Mouse (Mus musculus) CH12.LX (cell line): ENCODE measurements around the gene Pax5. TPM values are rescaled to one million over a fixed set of nuclear protein-coding genes. Genes with fewer than 3 reads are reported as not detected.

Experiments used
- DNase-seq: peaks from one replicate; pipeline ENCODE4 v3.0.0-alpha.2; 2013; ENCODE audit errors: extremely low read depth
- H3K27ac ChIP-seq: 2 replicates; pipeline ENCODE4 v1.5.1; 2012; ENCODE audit warnings: low read depth, mild to moderate bottlenecking, control low read depth, moderate library complexity; ENCODE audit not compliant: insufficient read depth
- H3K27me3 ChIP-seq: replicated peaks from 2 replicates; pipeline ENCODE3; 2012; ENCODE audit warnings: inconsistent platforms
- H3K36me3 ChIP-seq, 2 experiments: replicated peaks in 1 of 2; 2 replicates each; pipeline versions ENCODE3 to v1.6.1; 2012; ENCODE audit warnings: inconsistent platforms in 1 of 2, low read length in 1 of 2, mild to moderate bottlenecking in 1 of 2, mixed read lengths in 1 of 2, moderate library complexity in 1 of 2; ENCODE audit not compliant: control insufficient read depth in 1 of 2, insufficient read depth in 1 of 2
- H3K4me1 ChIP-seq, 2 experiments: 2 replicates each; pipeline ENCODE4 v1.6.1; 2012; ENCODE audit warnings: inconsistent platforms in 1 of 2, moderate library complexity in 1 of 2; ENCODE audit not compliant: insufficient read depth in 2 of 2, control insufficient read depth in 1 of 2
- H3K4me2 ChIP-seq: 2 replicates; pipeline ENCODE4 v1.6.1; 2012; ENCODE audit warnings: low read depth, mild to moderate bottlenecking, control low read depth; ENCODE audit not compliant: poor library complexity, insufficient read depth, severe bottlenecking
- H3K4me3 ChIP-seq, 3 experiments: fragments of 150-350 bp in 1 of 3; sonication (generic) in 1 of 3; replicated peaks in 1 of 3; 2 replicates each; pipeline versions ENCODE3 to v1.5.1; 2011 to 2012; ENCODE audit warnings: low read depth in 2 of 3, low read length in 2 of 3, mild to moderate bottlenecking in 2 of 3, moderate library complexity in 2 of 3, control low read depth in 1 of 3, improper control_type of control experiment in 1 of 3, inconsistent platforms in 1 of 3, mixed read lengths in 1 of 3; ENCODE audit not compliant: poor library complexity in 1 of 3
- H3K79me2 ChIP-seq: replicated peaks from 2 replicates; pipeline ENCODE4 v1.6.1; 2012; ENCODE audit warnings: mild to moderate bottlenecking, moderate library complexity; ENCODE audit not compliant: control insufficient read depth, poor library complexity, insufficient read depth, severe bottlenecking; ENCODE audit errors: extremely low read depth
- H3K9ac ChIP-seq: 2 replicates; pipeline ENCODE4 v1.6.1; 2012; ENCODE audit warnings: low read depth, mild to moderate bottlenecking, control low read depth, moderate library complexity; ENCODE audit not compliant: insufficient read depth
- H3K9me3 ChIP-seq: replicated peaks from 2 replicates; pipeline ENCODE3; 2012; ENCODE audit warnings: low read length, inconsistent platforms, mixed read lengths
- CTCF ChIP-seq, 2 experiments: IDR thresholded peaks in 1 of 2; conservative IDR thresholded peaks in 1 of 2; 2 replicates each; pipeline ENCODE4 v1.5.1; 2011 to 2012; ENCODE audit warnings: low read depth in 2 of 2, low read length in 2 of 2, improper control_type of control experiment in 1 of 2, inconsistent platforms in 1 of 2, mild to moderate bottlenecking in 1 of 2, moderate library complexity in 1 of 2
- EP300 ChIP-seq: IDR thresholded peaks from 2 replicates; pipeline ENCODE4 v1.6.1; 2011; ENCODE audit warnings: low read length, improper control_type of control experiment
- IRF4 ChIP-seq: IDR thresholded peaks from 2 replicates; pipeline ENCODE4 v1.6.1; 2014; ENCODE audit warnings: low read depth, mild to moderate bottlenecking, inconsistent platforms, low read length, improper control_type of control experiment
- JUN ChIP-seq: IDR thresholded peaks from 2 replicates; pipeline ENCODE4 v1.6.1; 2011; ENCODE audit warnings: low read depth, mild to moderate bottlenecking, low read length, improper control_type of control experiment, moderate library complexity; ENCODE audit not compliant: insufficient read depth
- JUND ChIP-seq: conservative IDR thresholded peaks from 2 replicates; pipeline ENCODE4 v1.6.1; 2011; ENCODE audit warnings: low read depth, low read length, improper control_type of control experiment
- MAX ChIP-seq: IDR thresholded peaks from 2 replicates; pipeline ENCODE4 v1.6.1; 2011; ENCODE audit warnings: low read length, improper control_type of control experiment
- MAZ ChIP-seq: IDR thresholded peaks from 2 replicates; pipeline ENCODE4 v1.6.1; 2012; ENCODE audit warnings: low read depth, mild to moderate bottlenecking, inconsistent platforms, low read length, improper control_type of control experiment, moderate library complexity
- MEF2A ChIP-seq: IDR thresholded peaks from 2 replicates; pipeline ENCODE4 v1.6.1; 2014; ENCODE audit warnings: low read depth, mild to moderate bottlenecking, inconsistent platforms, low read length, improper control_type of control experiment, borderline replicate concordance
- MYC ChIP-seq: IDR thresholded peaks from 2 replicates; pipeline ENCODE4 v1.6.1; 2011; ENCODE audit warnings: low read depth, mild to moderate bottlenecking, improper control_type of control experiment, low read length
- NELFE ChIP-seq: IDR thresholded peaks from 2 replicates; pipeline ENCODE4 v1.6.1; 2011; ENCODE audit warnings: low read depth, low read length, improper control_type of control experiment
- PAX5 ChIP-seq: IDR thresholded peaks from 2 replicates; pipeline ENCODE4 v1.6.1; 2012; ENCODE audit warnings: low read length, inconsistent platforms, mixed read lengths
- POLR2A ChIP-seq: IDR thresholded peaks from 2 replicates; pipeline ENCODE4 v1.6.1; 2011; ENCODE audit warnings: low read depth, mild to moderate bottlenecking, improper control_type of control experiment, low read length
- POLR2AphosphoS2 ChIP-seq: IDR thresholded peaks from 2 replicates; pipeline ENCODE4 v1.6.1; 2011; ENCODE audit warnings: low read depth, low read length, improper control_type of control experiment
- RAD21 ChIP-seq: IDR thresholded peaks from 2 replicates; pipeline ENCODE4 v1.6.1; 2011; ENCODE audit warnings: low read depth, mild to moderate bottlenecking, low read length, improper control_type of control experiment, moderate library complexity
- RCOR1 ChIP-seq: conservative IDR thresholded peaks from 2 replicates; pipeline ENCODE4 v1.6.1; 2012; ENCODE audit warnings: low read depth, mild to moderate bottlenecking, inconsistent platforms, low read length, improper control_type of control experiment
- SIN3A ChIP-seq: IDR thresholded peaks from 2 replicates; pipeline ENCODE4 v1.6.1; 2012; ENCODE audit warnings: low read length, improper control_type of control experiment, inconsistent platforms
- TBP ChIP-seq: conservative IDR thresholded peaks from 2 replicates; pipeline ENCODE4 v1.6.1; 2011; ENCODE audit warnings: low read depth, low read length, improper control_type of control experiment
- TCF12 ChIP-seq: IDR thresholded peaks from 2 replicates; pipeline ENCODE4 v1.6.1; 2014; ENCODE audit warnings: low read depth, mild to moderate bottlenecking, inconsistent platforms, low read length, improper control_type of control experiment
- USF1 ChIP-seq: IDR thresholded peaks from 2 replicates; pipeline ENCODE4 v1.6.1; 2014; ENCODE audit warnings: low read depth, mild to moderate bottlenecking, inconsistent platforms, low read length, improper control_type of control experiment
- USF2 ChIP-seq: conservative IDR thresholded peaks from 2 replicates; pipeline ENCODE4 v1.6.1; 2011; ENCODE audit warnings: low read depth, low read length, improper control_type of control experiment
- ZC3H11A ChIP-seq: IDR thresholded peaks from 2 replicates; pipeline ENCODE4 v1.6.1; 2012; ENCODE audit warnings: low read depth, mild to moderate bottlenecking, inconsistent platforms, low read length, improper control_type of control experiment
- ZKSCAN1 ChIP-seq: IDR thresholded peaks from 2 replicates; pipeline ENCODE4 v1.6.1; 2012; ENCODE audit warnings: low read depth, inconsistent platforms, low read length, improper control_type of control experiment, borderline replicate concordance
- ZNF384 ChIP-seq: IDR thresholded peaks from 2 replicates; pipeline ENCODE4 v1.6.1; 2012; ENCODE audit warnings: low read depth, low read length, improper control_type of control experiment, inconsistent platforms
- dilution Hi-C: fragments of 300-500 bp; cut with MboI; formaldehyde crosslinking; loops from 2 replicates; pipeline ENCODE4 v1.14.3; 2020; ENCODE audit warnings: low sequenced_read_pairs; ENCODE audit not compliant: extremely low pct_unique_long_range_greater_than_20kb, extremely low pct_ligation_motif_present
- in situ Hi-C: fragments of 300-500 bp; cut with MboI; formaldehyde crosslinking; loops from 3 replicates; pipeline ENCODE4 v1.14.3; 2019; ENCODE audit warnings: low sequenced_read_pairs, low pct_ligation_motif_present, low pct_unique_long_range_greater_than_20kb, mixed read lengths
- polyA plus RNA-seq: library from polyadenylated mRNA; unstranded; fragments of >175 nt; gene quantifications from 2 replicates; pipeline ENCODE4 v1.2.1, GENCODE M21; 2012; ENCODE audit warnings: low read depth; ENCODE audit not compliant: insufficient read length
- total RNA-seq, 2 experiments: library from RNA; depleted of rRNA; stranded (reverse); fragments of 300-350 nt in 1 of 2; fragments of >200 nt in 1 of 2; gene quantifications; 2 replicates each; pipeline ENCODE4 v1.2.3; 2012 to 2014

Pax5 gene
- total and polyA plus RNA-seq, 3 experiments, result 13.5 to 57.4 (median 21.8) TPM

DNA sequence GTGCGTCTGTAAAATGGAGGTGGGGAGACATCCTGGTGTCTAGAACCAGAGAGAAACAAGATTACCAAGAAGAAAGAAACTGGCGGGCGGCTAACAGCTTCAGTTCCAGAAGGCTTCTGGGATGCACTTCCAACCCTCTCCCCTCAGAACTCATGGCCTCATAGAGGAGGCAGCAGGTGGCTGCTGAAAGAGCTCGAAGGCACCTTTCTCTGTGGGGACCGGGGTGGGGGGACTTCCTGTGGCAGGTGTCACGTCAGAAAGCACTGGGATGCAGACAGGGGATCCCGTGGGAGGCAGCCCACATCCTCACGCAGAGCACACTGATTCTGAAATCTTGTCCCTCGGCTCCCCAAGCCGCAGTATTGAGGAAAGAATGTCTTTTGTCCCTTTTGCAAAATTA is 46.8 kb downstream of the Pax5 start:
- H3K4me1 ChIP-seq, result peaks cover 17 to 43% of the 10 kb centered on the region in 2 experiments
- no peak overlapping the region for H3K9ac ChIP-seq
- no peak overlapping the region for H3K4me3 ChIP-seq
- H3K4me2 ChIP-seq, result no peak overlapping the region
- in situ Hi-C loops (no loop called here), dilution Hi-C loops (no loop called here)
- no peak overlapping the region for H3K27ac ChIP-seq
- H3K27me3 ChIP-seq, result no peaks in the 10 kb centered on the region
- TF ChIP-seq ZC3H11A, result no peak
- TF ChIP-seq NELFE, result no peak
- TF ChIP-seq MEF2A, result no peak
- no peak for TF ChIP-seq RCOR1
- no peak for TF ChIP-seq IRF4
- TF ChIP-seq CTCF (conservative IDR thresholded peaks at IDR 0.05 in 1 of 2, IDR thresholded peaks at IDR 0.05 in 1 of 2; ENCODE audit: low read depth in 2 of 2, low read length in 2 of 2), result no peak
- no peak for TF ChIP-seq USF1
- no peak for TF ChIP-seq MAX
- TF ChIP-seq MAZ, result no peak
- no peak for TF ChIP-seq MYC
- no peak for TF ChIP-seq JUN
- TF ChIP-seq USF2, result no peak
- TF ChIP-seq POLR2A, result no peak
- TF ChIP-seq RAD21, result no peak
- TF ChIP-seq EP300, result no peak
- TF ChIP-seq SIN3A, result no peak
- peaks cover 10% of the 10 kb centered on the region for H3K9me3 ChIP-seq
- H3K36me3 ChIP-seq, result peaks cover 49 to 93% of the 10 kb centered on the region in 2 experiments
- peaks cover 4% of the 10 kb centered on the region; the same call in 1 of the 2 replicates for H3K79me2 ChIP-seq
- no peak for DNase-seq

DNA sequence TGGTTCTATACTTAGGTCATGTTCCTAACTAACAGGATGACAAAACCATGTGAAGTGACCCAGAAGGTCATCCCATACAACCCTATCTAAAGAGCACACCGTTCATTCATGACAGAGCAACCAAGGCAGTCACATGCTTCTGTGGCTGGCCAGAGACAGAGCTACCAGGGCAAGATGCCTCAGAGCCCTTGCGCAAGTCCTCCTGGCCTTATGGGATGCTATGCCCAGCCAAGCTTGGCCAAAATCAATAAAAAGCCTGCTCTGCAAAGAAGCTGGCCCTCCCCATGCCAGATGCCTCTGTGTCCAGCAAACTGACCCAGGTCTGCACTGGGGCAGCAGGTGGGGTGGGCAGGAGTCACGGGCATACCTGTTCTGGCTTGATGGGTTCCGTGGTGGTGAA is 65.1 kb downstream of the Pax5 start:
- no peaks in the 10 kb centered on the region for H3K79me2 ChIP-seq

More for the DNA sequence above, 65.1 kb downstream of the Pax5 start:
- Histone ChIP-seq H3K36me3 (peaks cover 54 to 95% of the 10 kb centered on the region in 2 experiments), H3K27ac (no peak overlapping the region), H3K4me3 (no peak overlapping the region), H3K4me2 (no peak overlapping the region), H3K9me3 (no peaks in the 10 kb centered on the region), H3K27me3 (no peaks in the 10 kb centered on the region), H3K4me1 (peaks cover under 1 to 7% of the 10 kb centered on the region in 2 experiments; a peak in 3 of 4 replicates), H3K9ac (no peak overlapping the region)
- dilution Hi-C loops (no loop called here), in situ Hi-C loops (no loop called here)
- TF ChIP-seq PAX5 (no peak), TCF12 (no peak), JUND (no peak), ZNF384 (no peak), USF1 (no peak), TBP (no peak), POLR2AphosphoS2 (no peak), ZC3H11A (no peak), ZKSCAN1 (no peak), EP300 (no peak), RCOR1 (no peak)
- DNase-seq, result no peak
